Mouse (Mus musculus): ENCODE data around the gene Apba2. TPM values are rescaled to one million over a fixed set of nuclear protein-coding genes. Genes with fewer than 3 reads are reported as not detected.

The Apba2 gene
- polyA plus RNA-seq, 1 experiment from 2014 or later = 8.2 TPM

GRCm38 (mm10) chr7:64609866-64610265, 108.4 kb downstream of the Apba2 start:
- H3K9me3 ChIP-seq = no peaks in the 10 kb centered on the region
- H3K4me3 ChIP-seq = no peak overlapping the region
- H3K27ac ChIP-seq = no peak overlapping the region
- ATAC-seq (ENCODE audit: insufficient number of reproducible peaks, low FRiP score, low TSS enrichment, low read depth) = no peak
- no peak overlapping the region for H3K4me2 ChIP-seq
- H3K9ac ChIP-seq = no peak overlapping the region
- H3K4me1 ChIP-seq = no peaks in the 10 kb centered on the region
- no peaks in the 10 kb centered on the region for H3K27me3 ChIP-seq
- no peaks in the 10 kb centered on the region for H3K36me3 ChIP-seq
- 81% methylated on average over 3 of the region's 3 CpGs for WGBS

- Histone ChIP-seq H3K4me3 (no peak overlapping the region), H3K9ac (no peak overlapping the region), H3K4me1 (no peaks in the 10 kb centered on the region), H3K27me3 (no peaks in the 10 kb centered on the region), H3K4me2 (no peak overlapping the region), H3K27ac (no peak overlapping the region), H3K36me3 (no peaks in the 10 kb centered on the region), H3K9me3 (no peaks in the 10 kb centered on the region)
- 69% methylated on average over 4 of the region's 4 CpGs for WGBS
- no peak for ATAC-seq (ENCODE audit: insufficient number of reproducible peaks, low FRiP score, low TSS enrichment, low read depth)
These were observed 109.4 kb downstream of the Apba2 start for GRCm38 (mm10) chr7:64610875-64611274.

GRCm38 (mm10) chr7:64619261-64619660, 117.8 kb downstream of the Apba2 start:
- Histone ChIP-seq H3K4me2 (no peak overlapping the region), H3K9me3 (no peaks in the 10 kb centered on the region), H3K36me3 (no peaks in the 10 kb centered on the region), H3K27me3 (no peaks in the 10 kb centered on the region), H3K9ac (no peak overlapping the region), H3K4me3 (no peak overlapping the region), H3K4me1 (no peaks in the 10 kb centered on the region), H3K27ac (no peak overlapping the region)
- no peak for ATAC-seq (ENCODE audit: insufficient number of reproducible peaks, low FRiP score, low TSS enrichment, low read depth)
- 88% methylated on average over 4 of the region's 4 CpGs for WGBS

- Histone ChIP-seq H3K9me3 (no peaks in the 10 kb centered on the region), H3K9ac (no peak overlapping the region), H3K36me3 (no peaks in the 10 kb centered on the region), H3K4me2 (no peak overlapping the region), H3K4me1 (peaks cover 8% of the 10 kb centered on the region), H3K27ac (no peak overlapping the region), H3K4me3 (no peak overlapping the region), H3K27me3 (no peaks in the 10 kb centered on the region)
- no peak for ATAC-seq (ENCODE audit: insufficient number of reproducible peaks, low FRiP score, low TSS enrichment, low read depth)
- WGBS = 54% methylated on average over 8 of the region's 8 CpGs
These were observed 125.0 kb downstream of the Apba2 start for GRCm38 (mm10) chr7:64626494-64626893.

GRCm38 (mm10) chr7:64627972-64628655, 126.6 kb downstream of the Apba2 start:
- no peak for ATAC-seq (ENCODE audit: insufficient number of reproducible peaks, low FRiP score, low TSS enrichment, low read depth)
- Histone ChIP-seq H3K9ac (no peak overlapping the region), H3K4me1 (peaks cover 16% of the 10 kb centered on the region), H3K4me3 (no peak overlapping the region), H3K4me2 (no peak overlapping the region), H3K27ac (no peak overlapping the region), H3K36me3 (no peaks in the 10 kb centered on the region), H3K27me3 (no peaks in the 10 kb centered on the region), H3K9me3 (no peaks in the 10 kb centered on the region)
- WGBS = 53% methylated on average over 8 of the region's 8 CpGs

- peaks cover 16% of the 10 kb centered on the region for H3K4me1 ChIP-seq
- H3K9me3 ChIP-seq = no peaks in the 10 kb centered on the region
- no peak for ATAC-seq (ENCODE audit: insufficient number of reproducible peaks, low FRiP score, low TSS enrichment, low read depth)
- no peak overlapping the region for H3K4me3 ChIP-seq
- H3K27ac ChIP-seq = no peak overlapping the region
- no peak overlapping the region for H3K4me2 ChIP-seq
- H3K9ac ChIP-seq = no peak overlapping the region
- 82% methylated on average over 6 of the region's 6 CpGs for WGBS
- H3K27me3 ChIP-seq = no peaks in the 10 kb centered on the region
- no peaks in the 10 kb centered on the region for H3K36me3 ChIP-seq
These were observed 129.2 kb downstream of the Apba2 start for GRCm38 (mm10) chr7:64630697-64631096.

- H3K9me3 ChIP-seq = no peaks in the 10 kb centered on the region
- no peaks in the 10 kb centered on the region for H3K27me3 ChIP-seq
- no peak overlapping the region for H3K4me3 ChIP-seq
- H3K9ac ChIP-seq = no peak overlapping the region
- no peaks in the 10 kb centered on the region for H3K36me3 ChIP-seq
- WGBS = 49% methylated on average over 6 of the region's 6 CpGs
- ATAC-seq (ENCODE audit: insufficient number of reproducible peaks, low FRiP score, low TSS enrichment, low read depth) = no peak
- H3K27ac ChIP-seq = no peak overlapping the region
- H3K4me2 ChIP-seq = no peak overlapping the region
- H3K4me1 ChIP-seq = peaks cover 16% of the 10 kb centered on the region
These were observed 129.6 kb downstream of the Apba2 start for GRCm38 (mm10) chr7:64631131-64631530.

GRCm38 (mm10) chr7:64631781-64632351, 130.4 kb downstream of the Apba2 start:
- Histone ChIP-seq H3K4me3 (no peak overlapping the region), H3K4me1 (peaks cover 13% of the 10 kb centered on the region), H3K36me3 (no peaks in the 10 kb centered on the region), H3K27me3 (no peaks in the 10 kb centered on the region), H3K4me2 (no peak overlapping the region), H3K9me3 (no peaks in the 10 kb centered on the region), H3K9ac (no peak overlapping the region), H3K27ac (0 out of 2 replicates have a peak overlapping the region, but pooled peaks have one; percentile 23)
- WGBS = 31% methylated on average over 6 of the region's 6 CpGs
- 0 out of 2 replicates have a peak, but pooled peaks have one; percentile 13 for ATAC-seq (ENCODE audit: insufficient number of reproducible peaks, low FRiP score, low TSS enrichment, low read depth)

GRCm38 (mm10) chr7:64633182-64633581, 131.7 kb downstream of the Apba2 start:
- H3K27me3 ChIP-seq = no peaks in the 10 kb centered on the region
- no peaks in the 10 kb centered on the region for H3K36me3 ChIP-seq
- peaks cover 13% of the 10 kb centered on the region for H3K4me1 ChIP-seq
- H3K27ac ChIP-seq = no peak overlapping the region
- no peak overlapping the region for H3K4me2 ChIP-seq
- WGBS = 65% methylated on average over 4 of the region's 4 CpGs
- ATAC-seq (ENCODE audit: insufficient number of reproducible peaks, low FRiP score, low TSS enrichment, low read depth) = no peak
- no peak overlapping the region for H3K4me3 ChIP-seq
- no peaks in the 10 kb centered on the region for H3K9me3 ChIP-seq
- H3K9ac ChIP-seq = no peak overlapping the region

GRCm38 (mm10) chr7:64633916-64634315, 132.4 kb downstream of the Apba2 start:
- no peak for ATAC-seq (ENCODE audit: insufficient number of reproducible peaks, low FRiP score, low TSS enrichment, low read depth)
- H3K27ac ChIP-seq = no peak overlapping the region

GRCm38 (mm10) chr7:64634482-64634881, 133.0 kb downstream of the Apba2 start:
- Histone ChIP-seq H3K27me3 (no peaks in the 10 kb centered on the region), H3K9me3 (no peaks in the 10 kb centered on the region), H3K4me1 (peaks cover 13% of the 10 kb centered on the region), H3K27ac (no peak overlapping the region), H3K4me3 (no peak overlapping the region), H3K4me2 (no peak overlapping the region), H3K9ac (no peak overlapping the region), H3K36me3 (no peaks in the 10 kb centered on the region)
- no peak for ATAC-seq (ENCODE audit: insufficient number of reproducible peaks, low FRiP score, low TSS enrichment, low read depth)

More at GRCm38 (mm10) chr7:64633916-64634315, 132.4 kb downstream of the Apba2 start:
- Histone ChIP-seq H3K4me1 (peaks cover 13% of the 10 kb centered on the region), H3K4me3 (no peak overlapping the region), H3K36me3 (no peaks in the 10 kb centered on the region), H3K9ac (no peak overlapping the region), H3K27me3 (no peaks in the 10 kb centered on the region), H3K9me3 (no peaks in the 10 kb centered on the region), H3K4me2 (no peak overlapping the region)
- WGBS = 80% methylated on average over 5 of the region's 5 CpGs

GRCm38 (mm10) chr7:64638922-64639321, 137.4 kb downstream of the Apba2 start:
- 78% methylated on average over 4 of the region's 4 CpGs for WGBS
- no peaks in the 10 kb centered on the region for H3K9me3 ChIP-seq
- ATAC-seq (ENCODE audit: insufficient number of reproducible peaks, low FRiP score, low TSS enrichment, low read depth) = no peak
- no peak overlapping the region for H3K4me3 ChIP-seq
- no peak overlapping the region for H3K4me2 ChIP-seq
- no peaks in the 10 kb centered on the region for H3K4me1 ChIP-seq
- no peak overlapping the region for H3K27ac ChIP-seq
- H3K36me3 ChIP-seq = no peaks in the 10 kb centered on the region
- no peaks in the 10 kb centered on the region for H3K27me3 ChIP-seq
- H3K9ac ChIP-seq = no peak overlapping the region
